Mouse (Mus musculus): ENCODE measurements around the gene Ehd3. TPM values are rescaled to one million over a fixed set of nuclear protein-coding genes. Genes with fewer than 3 reads are reported as not detected.

The Ehd3 gene
- 23.0 and 23.5 TPM in 2 replicates for polyA plus RNA-seq (2012; rRNA removed)

GRCm38 (mm10) chr17:73803521-73804184 is at the start of gene Ehd3:
Ehd3 (plus strand) TSS chr17:73804134.

Other genes starting within 250 kb of the Ehd3 start
- 0.05 and 0.08 TPM in 2 replicates for gene Galnt14, start 93.7 kb upstream of the Ehd3 start, polyA plus RNA-seq (2012; rRNA removed)
- gene Xdh, start 146.1 kb downstream of the Ehd3 start, polyA plus RNA-seq (2012; rRNA removed): 5.7 and 7.3 TPM in 2 replicates
- 0.03 and 0.07 TPM in 2 replicates for gene Srd5a2, start 243.8 kb downstream of the Ehd3 start, polyA plus RNA-seq (2012; rRNA removed)

Measured in liver, embryonic 18 days (tissue).